Mouse (Mus musculus) myocyte (in vitro differentiated cells): ENCODE measurements at regions not wholly inside any gene's neighbourhood (a gene's known extent, or its start where the extent isn't known, plus 50 kb on each side); places are given as distances from the start of the nearest gene placed in this dataset.

ENCODE experiments used
- H3K27me3 ChIP-seq: one replicate; pipeline ENCODE4 v1.6.1; 2011; ENCODE audit not compliant: control insufficient read depth, insufficient read depth, insufficient read length
- H3K36me3 ChIP-seq: one replicate; pipeline ENCODE4 v1.6.1; 2011; ENCODE audit not compliant: control insufficient read depth, insufficient read depth
- H3K4me2 ChIP-seq: one replicate; pipeline ENCODE4 v1.6.1; 2011; ENCODE audit warnings: low read depth, control low read depth
- H3K4me3 ChIP-seq: one replicate; pipeline ENCODE4 v1.5.1; 2011; ENCODE audit warnings: mild to moderate bottlenecking, control low read depth, moderate library complexity
- H3K79me2 ChIP-seq: one replicate; pipeline ENCODE4 v1.6.1; 2011; ENCODE audit not compliant: control insufficient read depth, insufficient read depth
- H3ac ChIP-seq: one replicate; pipeline ENCODE4 v1.6.1; 2011; ENCODE audit not compliant: control insufficient read depth, insufficient read length
- CEBPB ChIP-seq: IDR thresholded peaks from 2 replicates; pipeline ENCODE4 v1.6.1; 2011; ENCODE audit warnings: mild to moderate bottlenecking, moderate library complexity; ENCODE audit not compliant: poor library complexity, insufficient read depth, severe bottlenecking
- E2F4 ChIP-seq: IDR thresholded peaks from one replicate; pipeline ENCODE4 v1.6.1; 2011; ENCODE audit warnings: mild to moderate bottlenecking, control low read depth, moderate library complexity; ENCODE audit not compliant: insufficient read depth
- MAX ChIP-seq: IDR thresholded peaks from one replicate; pipeline ENCODE4 v1.6.1; 2011; ENCODE audit warnings: low read depth, mild to moderate bottlenecking, control low read depth
- MYOD1 ChIP-seq, 3 experiments: IDR thresholded peaks; one replicate each; pipeline ENCODE4 v1.6.1; 2011; ENCODE audit warnings: control low read depth in 2 of 3, low read depth in 2 of 3, mild to moderate bottlenecking in 2 of 3, moderate library complexity in 1 of 3; ENCODE audit not compliant: insufficient read length in 2 of 3, control insufficient read depth in 1 of 3
- MYOG ChIP-seq, 3 experiments: IDR thresholded peaks; one replicate each; pipeline ENCODE4 v1.6.1; 2011; ENCODE audit warnings: control low read depth in 2 of 3, low read depth in 2 of 3, mild to moderate bottlenecking in 2 of 3; ENCODE audit not compliant: insufficient read length in 2 of 3, control insufficient read depth in 1 of 3, insufficient read depth in 1 of 3
- POLR2A ChIP-seq: IDR thresholded peaks from one replicate; pipeline ENCODE4 v1.6.1; 2011; ENCODE audit warnings: low read depth, mild to moderate bottlenecking, control low read depth, moderate library complexity; ENCODE audit not compliant: insufficient read length
- POLR2AphosphoS2 ChIP-seq: IDR thresholded peaks from one replicate; pipeline ENCODE4 v1.6.1; 2011; ENCODE audit warnings: low read depth, control low read depth; ENCODE audit not compliant: insufficient read length
- REST ChIP-seq: IDR thresholded peaks from one replicate; pipeline ENCODE4 v1.6.1; 2011; ENCODE audit warnings: mild to moderate bottlenecking, control low read depth, moderate library complexity; ENCODE audit not compliant: insufficient read depth, insufficient read length
- SRF ChIP-seq: IDR thresholded peaks from one replicate; pipeline ENCODE4 v1.6.1; 2011; ENCODE audit warnings: low read depth; ENCODE audit not compliant: control insufficient read depth, insufficient read length
- TCF12 ChIP-seq: IDR thresholded peaks from one replicate; pipeline ENCODE4 v1.6.1; 2011; ENCODE audit warnings: mild to moderate bottlenecking, control low read depth; ENCODE audit not compliant: poor library complexity, insufficient read depth, severe bottlenecking
- TCF3 ChIP-seq: IDR thresholded peaks from one replicate; pipeline ENCODE4 v1.6.1; 2011; ENCODE audit warnings: low read depth, control low read depth; ENCODE audit not compliant: insufficient read length
- USF1 ChIP-seq: IDR thresholded peaks from one replicate; pipeline ENCODE4 v1.6.1; 2011; ENCODE audit warnings: low read depth, mild to moderate bottlenecking, control low read depth, moderate library complexity

DNA sequence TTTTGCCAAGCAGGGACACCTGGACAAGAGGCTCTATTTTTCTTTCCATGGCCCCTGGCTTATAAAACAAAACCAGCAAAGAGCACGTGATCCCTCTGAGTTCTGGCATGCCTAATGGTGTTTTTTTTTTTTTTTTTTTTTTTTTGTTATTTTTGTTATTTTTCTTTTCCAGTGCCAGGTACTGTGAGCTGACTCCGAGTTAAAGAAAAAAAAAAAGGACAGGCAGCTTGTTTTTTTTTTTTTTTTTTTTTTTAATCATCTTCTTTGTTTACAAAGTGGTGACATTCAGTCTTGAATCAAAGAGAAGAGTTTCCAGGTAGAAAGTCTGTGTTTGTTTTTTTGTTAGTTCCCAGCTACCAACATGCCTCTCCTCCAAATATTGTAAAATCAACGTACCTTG, 263.8 kb downstream of the Bcl11a start:
- Histone ChIP-seq H3K79me2 (no peaks in the 10 kb centered on the region), H3K4me2 (no peak overlapping the region), H3K36me3 (no peaks in the 10 kb centered on the region), H3ac (no peak overlapping the region), H3K27me3 (no peaks in the 10 kb centered on the region), H3K4me3 (no peak overlapping the region)
- TF ChIP-seq REST (no peak), TCF3 (no peak), E2F4 (no peak), MYOD1 (IDR thresholded peaks at IDR 0.05; ENCODE audit: control insufficient read depth in 1 of 3, insufficient read length in 2 of 3, low read depth in 2 of 3) (no peak), POLR2AphosphoS2 (no peak)

DNA sequence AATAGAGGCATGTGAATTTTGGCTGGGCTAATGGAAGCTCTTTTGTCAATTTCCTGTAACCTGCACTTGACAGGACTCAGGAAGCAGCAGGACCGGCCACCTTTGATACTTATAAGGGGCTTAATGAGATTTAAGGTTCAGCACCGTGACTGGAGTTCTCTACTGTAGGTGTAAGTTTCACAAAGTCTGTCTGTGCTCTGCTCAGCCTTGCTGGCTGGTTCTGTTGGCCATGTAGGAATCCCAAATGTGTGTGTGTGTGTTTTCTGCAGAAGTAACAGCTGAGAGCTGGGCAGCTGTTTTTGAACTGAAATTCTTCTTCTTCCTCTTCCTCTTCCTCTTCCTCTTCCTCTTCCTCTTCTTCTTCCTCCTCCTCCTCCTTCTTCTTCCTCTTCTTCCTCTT, 264.3 kb downstream of the Bcl11a start:
- Histone ChIP-seq H3ac (no peak overlapping the region), H3K4me2 (no peak overlapping the region), H3K79me2 (no peaks in the 10 kb centered on the region), H3K4me3 (no peak overlapping the region), H3K36me3 (no peaks in the 10 kb centered on the region), H3K27me3 (no peaks in the 10 kb centered on the region)
- no peak for TF ChIP-seq TCF3

- Histone ChIP-seq H3K4me3 (no peak overlapping the region), H3ac (no peak overlapping the region), H3K36me3 (no peaks in the 10 kb centered on the region), H3K79me2 (no peaks in the 10 kb centered on the region), H3K4me2 (no peak overlapping the region), H3K27me3 (no peaks in the 10 kb centered on the region)
- no peak for TF ChIP-seq REST
- no peak for TF ChIP-seq TCF3
- TF ChIP-seq E2F4, result no peak
- no peak for TF ChIP-seq MYOD1 (IDR thresholded peaks at IDR 0.05; ENCODE audit: control insufficient read depth in 1 of 3, insufficient read length in 2 of 3, low read depth in 2 of 3)
- TF ChIP-seq POLR2AphosphoS2, result no peak
- no peak for TF ChIP-seq MYOG (IDR thresholded peaks at IDR 0.05; ENCODE audit: control insufficient read depth in 1 of 3, insufficient read depth in 1 of 3, insufficient read length in 2 of 3, low read depth in 2 of 3)
- no peak for TF ChIP-seq TCF12
- no peak for TF ChIP-seq SRF
- TF ChIP-seq MAX, result no peak
- TF ChIP-seq CEBPB, result no peak
- no peak for TF ChIP-seq USF1
- no peak for TF ChIP-seq POLR2A
These were observed 264.9 kb downstream of the Bcl11a start for GRCm38 (mm10) chr11:24342732-24343131.

DNA sequence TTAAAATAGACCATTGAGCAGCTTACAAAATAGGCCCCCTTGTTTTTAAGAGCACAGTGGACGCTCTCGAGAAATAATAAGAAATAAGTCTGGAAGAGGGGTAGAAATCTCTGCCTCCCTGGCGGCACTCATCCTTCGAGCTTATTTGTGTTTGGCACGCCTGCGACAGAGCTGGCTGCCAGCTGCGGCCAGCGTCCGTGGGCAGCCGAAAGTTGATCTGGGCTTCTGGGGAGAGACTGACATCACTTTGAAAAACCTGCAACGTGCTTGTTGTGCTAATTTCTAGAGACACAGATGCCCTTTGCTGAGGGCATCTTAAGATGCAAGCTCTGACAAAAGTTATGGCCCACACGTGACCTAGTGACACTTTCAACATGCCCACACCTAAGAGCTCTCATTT, 269.4 kb downstream of the Bcl11a start:
- no peaks in the 10 kb centered on the region for H3K79me2 ChIP-seq
- no peak overlapping the region for H3ac ChIP-seq
- no peaks in the 10 kb centered on the region for H3K27me3 ChIP-seq
- no peak overlapping the region for H3K4me3 ChIP-seq
- H3K4me2 ChIP-seq, result no peak overlapping the region
- H3K36me3 ChIP-seq, result no peaks in the 10 kb centered on the region
- TF ChIP-seq USF1, result no peak
- no peak for TF ChIP-seq TCF3
- no peak for TF ChIP-seq MYOD1 (IDR thresholded peaks at IDR 0.05; ENCODE audit: control insufficient read depth in 1 of 3, insufficient read length in 2 of 3, low read depth in 2 of 3)
- no peak for TF ChIP-seq REST

GRCm38 (mm10) chr11:24348741-24349140, 270.9 kb downstream of the Bcl11a start:
- no peak for TF ChIP-seq TCF12
- no peak for TF ChIP-seq CEBPB
- TF ChIP-seq MYOG (IDR thresholded peaks at IDR 0.05; ENCODE audit: control insufficient read depth in 1 of 3, insufficient read depth in 1 of 3, insufficient read length in 2 of 3, low read depth in 2 of 3), result no peak
- no peak for TF ChIP-seq MAX
- TF ChIP-seq E2F4, result no peak
- no peak for TF ChIP-seq POLR2A
- no peak for TF ChIP-seq TCF3
- TF ChIP-seq USF1, result no peak
- TF ChIP-seq SRF, result no peak
- no peak for TF ChIP-seq REST
- no peak for TF ChIP-seq POLR2AphosphoS2
- TF ChIP-seq MYOD1 (IDR thresholded peaks at IDR 0.05; ENCODE audit: control insufficient read depth in 1 of 3, insufficient read length in 2 of 3, low read depth in 2 of 3), result no peak
- no peak overlapping the region for H3K4me3 ChIP-seq
- no peaks in the 10 kb centered on the region for H3K79me2 ChIP-seq
- no peaks in the 10 kb centered on the region for H3K27me3 ChIP-seq
- no peaks in the 10 kb centered on the region for H3K36me3 ChIP-seq
- no peak overlapping the region for H3K4me2 ChIP-seq
- no peak overlapping the region for H3ac ChIP-seq

- H3K36me3 ChIP-seq, result no peaks in the 10 kb centered on the region
- no peaks in the 10 kb centered on the region for H3K79me2 ChIP-seq
- H3K27me3 ChIP-seq, result no peaks in the 10 kb centered on the region
- H3ac ChIP-seq, result no peak overlapping the region
- TF ChIP-seq MYOD1 (IDR thresholded peaks at IDR 0.05; ENCODE audit: control insufficient read depth in 1 of 3, insufficient read length in 2 of 3, low read depth in 2 of 3) (no peak), REST (no peak), MAX (no peak), POLR2AphosphoS2 (no peak), TCF12 (no peak), TCF3 (no peak), CEBPB (no peak), POLR2A (no peak)
- H3K4me3 ChIP-seq, result no peak overlapping the region
- no peak overlapping the region for H3K4me2 ChIP-seq
These were observed 272.2 kb downstream of the Bcl11a start for GRCm38 (mm10) chr11:24349967-24350643.
